Mouse (Mus musculus): Measurements from ENCODE around the gene Ptbp1.

DNA sequence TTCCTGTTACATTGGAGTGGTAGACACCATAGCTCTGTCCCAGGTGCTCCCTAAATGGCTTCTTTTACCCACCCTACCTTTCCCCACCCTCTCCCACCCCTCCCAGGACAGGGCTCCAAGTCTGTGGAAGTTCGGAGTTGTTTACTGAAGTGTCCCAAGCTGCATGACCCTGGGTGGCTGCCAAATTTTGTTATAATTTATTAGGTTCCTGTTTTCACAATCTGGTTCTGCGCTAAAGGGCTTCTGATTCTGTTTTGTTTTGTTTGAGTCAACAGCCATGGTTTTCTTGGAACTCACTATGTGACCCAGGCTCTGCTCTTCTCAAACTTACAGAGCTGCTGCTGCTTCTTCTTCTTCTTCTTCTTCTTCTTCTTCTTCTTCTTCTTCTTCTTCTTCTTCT, 35.2 kb downstream of the Ptbp1 start:
- TF ChIP-seq CTCF (IDR thresholded peaks at IDR 0.05; ENCODE audit: low read depth, low read length) = no peak
- TF ChIP-seq POLR2A (IDR thresholded peaks at IDR 0.05; ENCODE audit: insufficient read depth, low read length) = no peak
